Mouse (Mus musculus) CH12.LX (cell line): ENCODE measurements around the gene Pcnx. TPM values are rescaled to one million over a fixed set of nuclear protein-coding genes. Genes with fewer than 3 reads are reported as not detected.

ENCODE experiments used
- DNase-seq: peaks from one replicate; pipeline ENCODE4 v3.0.0-alpha.2; 2013; ENCODE audit errors: extremely low read depth
- H3K27ac ChIP-seq: 2 replicates; pipeline ENCODE4 v1.5.1; 2012; ENCODE audit warnings: low read depth, mild to moderate bottlenecking, control low read depth, moderate library complexity; ENCODE audit not compliant: insufficient read depth
- H3K27me3 ChIP-seq: replicated peaks from 2 replicates; pipeline ENCODE3; 2012; ENCODE audit warnings: inconsistent platforms
- H3K36me3 ChIP-seq, 2 experiments: replicated peaks in 1 of 2; 2 replicates each; pipeline versions ENCODE3 to v1.6.1; 2012; ENCODE audit warnings: inconsistent platforms in 1 of 2, low read length in 1 of 2, mild to moderate bottlenecking in 1 of 2, mixed read lengths in 1 of 2, moderate library complexity in 1 of 2; ENCODE audit not compliant: control insufficient read depth in 1 of 2, insufficient read depth in 1 of 2
- H3K4me1 ChIP-seq, 2 experiments: 2 replicates each; pipeline ENCODE4 v1.6.1; 2012; ENCODE audit warnings: inconsistent platforms in 1 of 2, moderate library complexity in 1 of 2; ENCODE audit not compliant: insufficient read depth in 2 of 2, control insufficient read depth in 1 of 2
- H3K4me2 ChIP-seq: 2 replicates; pipeline ENCODE4 v1.6.1; 2012; ENCODE audit warnings: low read depth, mild to moderate bottlenecking, control low read depth; ENCODE audit not compliant: poor library complexity, insufficient read depth, severe bottlenecking
- H3K4me3 ChIP-seq, 3 experiments: fragments of 150-350 bp in 1 of 3; sonication (generic) in 1 of 3; replicated peaks in 1 of 3; 2 replicates each; pipeline versions ENCODE3 to v1.5.1; 2011 to 2012; ENCODE audit warnings: low read depth in 2 of 3, low read length in 2 of 3, mild to moderate bottlenecking in 2 of 3, moderate library complexity in 2 of 3, control low read depth in 1 of 3, improper control_type of control experiment in 1 of 3, inconsistent platforms in 1 of 3, mixed read lengths in 1 of 3; ENCODE audit not compliant: poor library complexity in 1 of 3
- H3K79me2 ChIP-seq: replicated peaks from 2 replicates; pipeline ENCODE4 v1.6.1; 2012; ENCODE audit warnings: mild to moderate bottlenecking, moderate library complexity; ENCODE audit not compliant: control insufficient read depth, poor library complexity, insufficient read depth, severe bottlenecking; ENCODE audit errors: extremely low read depth
- H3K9ac ChIP-seq: 2 replicates; pipeline ENCODE4 v1.6.1; 2012; ENCODE audit warnings: low read depth, mild to moderate bottlenecking, control low read depth, moderate library complexity; ENCODE audit not compliant: insufficient read depth
- H3K9me3 ChIP-seq: replicated peaks from 2 replicates; pipeline ENCODE3; 2012; ENCODE audit warnings: low read length, inconsistent platforms, mixed read lengths
- CHD1 ChIP-seq: IDR thresholded peaks from 2 replicates; pipeline ENCODE4 v1.6.1; 2012; ENCODE audit warnings: low read depth, low read length, improper control_type of control experiment, inconsistent platforms
- CTCF ChIP-seq, 2 experiments: IDR thresholded peaks in 1 of 2; conservative IDR thresholded peaks in 1 of 2; 2 replicates each; pipeline ENCODE4 v1.5.1; 2011 to 2012; ENCODE audit warnings: low read depth in 2 of 2, low read length in 2 of 2, improper control_type of control experiment in 1 of 2, inconsistent platforms in 1 of 2, mild to moderate bottlenecking in 1 of 2, moderate library complexity in 1 of 2
- ELF1 ChIP-seq: IDR thresholded peaks from 2 replicates; pipeline ENCODE4 v1.6.1; 2014; ENCODE audit warnings: low read depth, mild to moderate bottlenecking, inconsistent platforms, low read length, improper control_type of control experiment
- ETS1 ChIP-seq: conservative IDR thresholded peaks from 2 replicates; pipeline ENCODE4 v1.6.1; 2012; ENCODE audit warnings: low read depth, mild to moderate bottlenecking, inconsistent platforms, low read length, improper control_type of control experiment, moderate library complexity
- GABPA ChIP-seq: IDR thresholded peaks from 2 replicates; pipeline ENCODE4 v1.6.1; 2012; ENCODE audit warnings: low read depth, low read length, improper control_type of control experiment, inconsistent platforms; ENCODE audit not compliant: insufficient replicate concordance
- KAT2A ChIP-seq: IDR thresholded peaks from 2 replicates; pipeline ENCODE4 v1.6.1; 2012; ENCODE audit warnings: low read length, improper control_type of control experiment, inconsistent platforms; ENCODE audit not compliant: insufficient replicate concordance
- MAX ChIP-seq: IDR thresholded peaks from 2 replicates; pipeline ENCODE4 v1.6.1; 2011; ENCODE audit warnings: low read length, improper control_type of control experiment
- MAZ ChIP-seq: IDR thresholded peaks from 2 replicates; pipeline ENCODE4 v1.6.1; 2012; ENCODE audit warnings: low read depth, mild to moderate bottlenecking, inconsistent platforms, low read length, improper control_type of control experiment, moderate library complexity
- MEF2A ChIP-seq: IDR thresholded peaks from 2 replicates; pipeline ENCODE4 v1.6.1; 2014; ENCODE audit warnings: low read depth, mild to moderate bottlenecking, inconsistent platforms, low read length, improper control_type of control experiment, borderline replicate concordance
- MYC ChIP-seq: IDR thresholded peaks from 2 replicates; pipeline ENCODE4 v1.6.1; 2011; ENCODE audit warnings: low read depth, mild to moderate bottlenecking, improper control_type of control experiment, low read length
- PAX5 ChIP-seq: IDR thresholded peaks from 2 replicates; pipeline ENCODE4 v1.6.1; 2012; ENCODE audit warnings: low read length, inconsistent platforms, mixed read lengths
- RAD21 ChIP-seq: IDR thresholded peaks from 2 replicates; pipeline ENCODE4 v1.6.1; 2011; ENCODE audit warnings: low read depth, mild to moderate bottlenecking, low read length, improper control_type of control experiment, moderate library complexity
- SIN3A ChIP-seq: IDR thresholded peaks from 2 replicates; pipeline ENCODE4 v1.6.1; 2012; ENCODE audit warnings: low read length, improper control_type of control experiment, inconsistent platforms
- TBP ChIP-seq: conservative IDR thresholded peaks from 2 replicates; pipeline ENCODE4 v1.6.1; 2011; ENCODE audit warnings: low read depth, low read length, improper control_type of control experiment
- USF2 ChIP-seq: conservative IDR thresholded peaks from 2 replicates; pipeline ENCODE4 v1.6.1; 2011; ENCODE audit warnings: low read depth, low read length, improper control_type of control experiment
- ZKSCAN1 ChIP-seq: IDR thresholded peaks from 2 replicates; pipeline ENCODE4 v1.6.1; 2012; ENCODE audit warnings: low read depth, inconsistent platforms, low read length, improper control_type of control experiment, borderline replicate concordance
- ZNF384 ChIP-seq: IDR thresholded peaks from 2 replicates; pipeline ENCODE4 v1.6.1; 2012; ENCODE audit warnings: low read depth, low read length, improper control_type of control experiment, inconsistent platforms
- dilution Hi-C: fragments of 300-500 bp; cut with MboI; formaldehyde crosslinking; loops from 2 replicates; pipeline ENCODE4 v1.14.3; 2020; ENCODE audit warnings: low sequenced_read_pairs; ENCODE audit not compliant: extremely low pct_unique_long_range_greater_than_20kb, extremely low pct_ligation_motif_present
- in situ Hi-C: fragments of 300-500 bp; cut with MboI; formaldehyde crosslinking; loops from 3 replicates; pipeline ENCODE4 v1.14.3; 2019; ENCODE audit warnings: low sequenced_read_pairs, low pct_ligation_motif_present, low pct_unique_long_range_greater_than_20kb, mixed read lengths
- polyA plus RNA-seq: library from polyadenylated mRNA; unstranded; fragments of >175 nt; gene quantifications from 2 replicates; pipeline ENCODE4 v1.2.1, GENCODE M21; 2012; ENCODE audit warnings: low read depth; ENCODE audit not compliant: insufficient read length
- total RNA-seq, 2 experiments: library from RNA; depleted of rRNA; stranded (reverse); fragments of 300-350 nt in 1 of 2; fragments of >200 nt in 1 of 2; gene quantifications; 2 replicates each; pipeline ENCODE4 v1.2.3; 2012 to 2014

Gene Pcnx
- total and polyA plus RNA-seq, 3 experiments = 16.2 to 89.1 (median 68.2) TPM

DNA sequence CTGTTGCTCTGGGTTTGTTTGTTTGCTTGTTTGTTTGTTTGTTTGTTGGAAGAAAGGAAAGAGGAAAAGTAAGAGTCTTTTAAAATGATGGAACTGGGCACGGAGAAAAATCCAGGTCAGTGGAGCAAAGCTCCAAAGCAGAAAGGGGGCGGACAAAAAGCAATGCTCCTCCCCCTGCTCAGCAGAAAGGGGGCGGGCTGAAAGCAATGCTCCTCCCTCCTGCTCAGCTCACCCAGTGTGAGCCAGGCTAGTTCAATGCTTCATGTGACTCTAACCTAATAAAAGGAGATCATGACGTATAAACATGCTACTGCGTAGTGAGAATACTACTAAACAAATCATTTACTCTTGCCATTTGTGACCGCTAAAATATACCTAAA, 42.7 kb upstream of the Pcnx start:
- Histone ChIP-seq H3K79me2 (no peaks in the 10 kb centered on the region), H3K4me1 (peaks cover 4 to 18% of the 10 kb centered on the region in 2 experiments; a peak in 2 of 4 replicates), H3K9me3 (no peaks in the 10 kb centered on the region), H3K9ac (no peak overlapping the region), H3K4me3 (no peak overlapping the region), H3K4me2 (no peak overlapping the region), H3K27me3 (no peaks in the 10 kb centered on the region), H3K27ac (no peak overlapping the region), H3K36me3 (no peaks in the 10 kb centered on the region)
- DNase-seq = no peak
- dilution Hi-C loops = no loop called here
- TF ChIP-seq MAZ = no peak
- TF ChIP-seq RAD21 = no peak
- no peak for TF ChIP-seq ELF1
- TF ChIP-seq KAT2A = no peak
- no peak for TF ChIP-seq GABPA
- in situ Hi-C loops = loop anchor here (25.0 kb wide), 1 partner anchor 645 kb away; no protein-coding TSS in a partner anchor

DNA sequence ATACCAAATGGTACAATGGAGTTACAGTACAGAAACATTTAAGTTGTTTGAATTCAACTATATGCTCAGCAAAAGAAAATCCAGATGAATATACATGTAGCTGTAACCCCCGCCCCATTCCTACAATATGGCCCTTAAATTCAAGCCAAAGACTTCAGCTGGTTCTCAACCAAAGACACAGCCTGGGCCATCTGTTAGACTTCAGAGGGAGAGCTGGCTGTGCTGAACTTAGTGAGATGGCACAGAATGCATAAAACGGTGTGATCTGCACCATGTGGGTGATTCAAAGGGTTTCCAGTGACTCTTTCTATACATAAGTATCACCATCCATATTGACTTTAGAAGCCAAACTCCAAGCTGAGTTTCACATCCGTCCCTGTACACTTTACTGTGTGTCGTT, 39.1 kb upstream of the Pcnx start:
- H3K9me3 ChIP-seq = no peaks in the 10 kb centered on the region
- no peaks in the 10 kb centered on the region for H3K27me3 ChIP-seq
- no peak overlapping the region for H3K4me3 ChIP-seq
- TF ChIP-seq CTCF (conservative IDR thresholded peaks at IDR 0.05 in 1 of 2, IDR thresholded peaks at IDR 0.05 in 1 of 2; ENCODE audit: low read depth in 2 of 2, low read length in 2 of 2) (no peak), ZNF384 (no peak), SIN3A (no peak), MEF2A (no peak), MAX (no peak), ZKSCAN1 (no peak), MYC (no peak), CHD1 (no peak), PAX5 (no peak), USF2 (no peak), ETS1 (no peak), ELF1 (no peak), TBP (no peak)
- TF ChIP-seq, all 38 proteins: peak for 0
- H3K9ac ChIP-seq = no peak overlapping the region
- in situ Hi-C loops (loop anchor here (25.0 kb wide), 1 partner anchor 642 kb away; no protein-coding TSS in a partner anchor), dilution Hi-C loops (no loop called here)
- no peak for DNase-seq
- H3K27ac ChIP-seq = no peak overlapping the region
- H3K4me1 ChIP-seq = peaks cover 4 to 18% of the 10 kb centered on the region in 2 experiments; a peak in 2 of 4 replicates
- H3K36me3 ChIP-seq = no peaks in the 10 kb centered on the region
- no peak overlapping the region for H3K4me2 ChIP-seq
- H3K79me2 ChIP-seq = no peaks in the 10 kb centered on the region
